Mouse (Mus musculus) C2C12 (cell line): ENCODE measurements at regions not wholly inside any gene's neighbourhood (a gene's known extent, or its start where the extent isn't known, plus 50 kb on each side); places are given as distances from the start of the nearest gene placed in this dataset.

ENCODE experiments used
- H3K27me3 ChIP-seq: one replicate; pipeline ENCODE4 v1.6.1; 2011; ENCODE audit not compliant: control insufficient read depth, insufficient read depth, insufficient read length
- H3K36me3 ChIP-seq: one replicate; pipeline ENCODE4 v1.6.1; 2011; ENCODE audit not compliant: control insufficient read depth, insufficient read depth
- H3K4me3 ChIP-seq: one replicate; pipeline ENCODE4 v1.5.1; 2011; ENCODE audit warnings: mild to moderate bottlenecking, control low read depth; ENCODE audit not compliant: poor library complexity, insufficient read depth, severe bottlenecking
- H3K79me2 ChIP-seq: one replicate; pipeline ENCODE4 v1.6.1; 2011; ENCODE audit not compliant: control insufficient read depth, insufficient read depth
- H3K79me3 ChIP-seq: one replicate; pipeline ENCODE4 v1.6.1; 2011; ENCODE audit warnings: low read depth, control low read depth
- H3ac ChIP-seq: one replicate; pipeline ENCODE3; 2011; ENCODE audit warnings: low read depth; ENCODE audit not compliant: control insufficient read depth, insufficient read length
- CEBPB ChIP-seq: IDR thresholded peaks from one replicate; pipeline ENCODE4 v1.6.1; 2011; ENCODE audit warnings: low read depth, mild to moderate bottlenecking, control low read depth, moderate library complexity
- CTCF ChIP-seq: IDR thresholded peaks from one replicate; pipeline ENCODE4 v1.5.1; 2011; ENCODE audit not compliant: control insufficient read depth, insufficient read depth, insufficient read length
- FOSL1 ChIP-seq: IDR thresholded peaks from one replicate; pipeline ENCODE4 v1.8.0; 2011; ENCODE audit warnings: mild to moderate bottlenecking, low read length; ENCODE audit not compliant: poor library complexity, insufficient read depth, severe bottlenecking
- MAX ChIP-seq: IDR thresholded peaks from one replicate; pipeline ENCODE4 v1.6.1; 2011; ENCODE audit warnings: mild to moderate bottlenecking, control low read depth
- MYOD1 ChIP-seq: IDR thresholded peaks from one replicate; pipeline ENCODE4 v1.6.1; 2011; ENCODE audit warnings: low read depth; ENCODE audit not compliant: control insufficient read depth, insufficient read length
- MYOG ChIP-seq: IDR thresholded peaks from one replicate; pipeline ENCODE4 v1.6.1; 2011; ENCODE audit not compliant: control insufficient read depth, insufficient read length; ENCODE audit errors: extremely low read depth
- USF1 ChIP-seq: IDR thresholded peaks from one replicate; pipeline ENCODE4 v1.6.1; 2011; ENCODE audit warnings: low read depth, mild to moderate bottlenecking, control low read depth, moderate library complexity

DNA sequence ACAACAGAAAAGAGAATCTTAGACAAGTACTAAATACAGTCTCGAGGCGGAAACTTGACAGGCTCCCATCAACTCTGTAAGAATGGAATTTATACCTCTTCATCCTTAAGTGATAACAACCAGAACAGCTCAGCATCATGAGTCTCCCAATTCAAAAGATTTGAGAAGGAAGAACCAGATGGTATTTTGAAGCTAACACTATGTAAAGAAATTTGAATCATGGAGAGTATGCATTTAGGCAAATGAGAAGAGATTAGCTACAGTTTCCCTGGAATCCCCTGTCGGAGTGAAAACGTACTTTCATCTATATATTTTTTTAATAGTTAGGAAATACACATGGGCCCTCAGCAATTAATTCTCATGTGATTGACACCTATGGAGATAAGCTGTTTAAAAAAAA is 140.9 kb downstream of the Nrip1 start:
- Histone ChIP-seq H3K4me3 (no peak overlapping the region), H3K36me3 (no peaks in the 10 kb centered on the region), H3K79me2 (no peaks in the 10 kb centered on the region), H3ac (no peak overlapping the region), H3K79me3 (no peaks in the 10 kb centered on the region), H3K27me3 (no peaks in the 10 kb centered on the region)
- TF ChIP-seq FOSL1 (no peak), MAX (no peak), MYOD1 (no peak), CEBPB (no peak), MYOG (no peak), USF1 (no peak), CTCF (no peak)

- H3ac ChIP-seq = no peak overlapping the region
- TF ChIP-seq MYOD1 (no peak), CEBPB (no peak), MYOG (no peak), CTCF (no peak), USF1 (no peak), FOSL1 (no peak), MAX (no peak)
- H3K27me3 ChIP-seq = no peaks in the 10 kb centered on the region
- no peaks in the 10 kb centered on the region for H3K79me3 ChIP-seq
- no peaks in the 10 kb centered on the region for H3K36me3 ChIP-seq
- no peaks in the 10 kb centered on the region for H3K79me2 ChIP-seq
- H3K4me3 ChIP-seq = no peak overlapping the region
Measured at GRCm38 (mm10) chr16:76232174-76232573, 141.5 kb downstream of the Nrip1 start.

DNA sequence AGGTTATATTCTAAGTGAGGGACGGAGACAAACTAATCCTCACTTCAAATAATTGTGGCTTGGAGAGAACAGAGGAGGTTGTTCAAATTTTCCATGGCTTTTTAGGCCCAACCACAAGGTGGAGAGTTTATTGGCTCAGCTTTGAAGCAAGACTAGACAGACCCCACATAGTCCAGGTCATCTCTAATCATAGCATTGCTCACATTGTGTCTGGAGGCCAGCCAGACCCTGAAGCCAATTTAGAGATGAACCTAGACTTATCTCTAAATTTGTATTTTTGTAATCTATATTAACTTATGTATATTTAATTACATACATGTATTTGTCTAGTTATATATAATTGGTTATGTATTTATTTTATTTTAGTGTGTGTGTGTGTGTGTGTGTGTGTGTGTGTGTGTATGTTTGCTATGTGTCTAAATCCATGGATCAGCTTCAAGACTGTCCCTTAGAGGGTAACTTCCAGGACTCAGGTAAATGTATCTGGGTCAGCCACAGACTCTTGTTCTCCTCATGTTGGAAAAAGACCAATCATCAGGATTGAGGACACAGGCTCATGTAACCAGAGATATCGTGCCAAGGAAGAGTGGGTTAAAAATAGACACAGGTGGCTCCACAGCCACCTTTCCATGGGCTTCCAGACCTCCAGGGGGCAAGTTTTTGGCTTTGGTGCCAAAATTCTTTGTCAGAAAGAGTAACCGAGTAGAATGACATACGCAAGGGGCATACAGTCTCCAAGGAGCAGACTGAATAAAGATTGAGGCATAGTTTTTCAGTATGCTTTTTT is 142.9 kb downstream of the Nrip1 start:
- no peaks in the 10 kb centered on the region for H3K27me3 ChIP-seq
- H3K79me3 ChIP-seq = no peaks in the 10 kb centered on the region
- no peaks in the 10 kb centered on the region for H3K36me3 ChIP-seq
- no peaks in the 10 kb centered on the region for H3K79me2 ChIP-seq
- H3ac ChIP-seq = no peak overlapping the region
- TF ChIP-seq USF1 (no peak), MYOG (no peak), CTCF (no peak), MYOD1 (no peak), FOSL1 (no peak), MAX (no peak), CEBPB (no peak)
- no peak overlapping the region for H3K4me3 ChIP-seq

GRCm38 (mm10) chr16:76228451-76228850 is 145.2 kb downstream of the Nrip1 start:
- no peak overlapping the region for H3ac ChIP-seq
- no peaks in the 10 kb centered on the region for H3K36me3 ChIP-seq
- H3K79me3 ChIP-seq = no peaks in the 10 kb centered on the region
- TF ChIP-seq CTCF (no peak), MYOD1 (no peak), MYOG (no peak), MAX (no peak), CEBPB (no peak), USF1 (no peak), FOSL1 (no peak)
- H3K27me3 ChIP-seq = no peaks in the 10 kb centered on the region
- no peak overlapping the region for H3K4me3 ChIP-seq
- H3K79me2 ChIP-seq = no peaks in the 10 kb centered on the region

- H3K27me3 ChIP-seq = no peaks in the 10 kb centered on the region
- H3K79me2 ChIP-seq = no peaks in the 10 kb centered on the region
- no peaks in the 10 kb centered on the region for H3K79me3 ChIP-seq
- no peaks in the 10 kb centered on the region for H3K36me3 ChIP-seq
- H3K4me3 ChIP-seq = no peak overlapping the region
- no peak overlapping the region for H3ac ChIP-seq
- no peak for TF ChIP-seq MYOG
- TF ChIP-seq MAX = no peak
- TF ChIP-seq MYOD1 = no peak
- TF ChIP-seq CEBPB = no peak
- no peak for TF ChIP-seq CTCF
- TF ChIP-seq USF1 = no peak
- no peak for TF ChIP-seq FOSL1
Measured at GRCm38 (mm10) chr16:76226446-76226845, 147.2 kb downstream of the Nrip1 start.
